Mouse (Mus musculus) brain, adult 2 months (tissue): Measurements from ENCODE around the gene Zfp62.

Experiments used
- DNase-seq: peaks from one replicate; pipeline ENCODE4 v3.0.0; 2011; ENCODE audit warnings: low read depth, low spot score

Gene Zfp62

DNA sequence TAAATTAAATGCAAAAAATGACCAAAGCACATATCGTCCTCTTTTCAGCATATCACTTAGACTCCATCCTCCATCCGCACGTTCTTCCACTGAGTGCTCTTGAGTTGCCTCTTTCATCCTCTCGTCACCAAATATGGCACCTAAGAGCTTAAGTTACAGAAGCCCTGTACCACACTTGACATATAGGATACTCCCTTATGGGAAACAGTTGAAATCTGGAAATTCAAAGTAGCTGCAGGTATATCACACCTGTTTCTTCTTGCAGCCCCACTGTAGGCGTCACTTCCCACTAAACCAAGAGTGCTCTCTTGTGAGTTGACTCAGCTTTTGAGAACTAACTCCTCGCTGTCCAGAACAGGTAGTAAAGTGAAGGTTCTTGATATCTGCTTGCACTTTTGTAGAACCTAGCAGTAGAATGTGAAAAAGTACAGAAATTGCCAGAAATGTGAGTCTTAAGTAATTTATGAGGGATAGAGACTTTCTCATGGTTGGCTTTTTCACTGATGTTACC lies 2.0 kb downstream of the Zfp62 start:
- DNase-seq: no peak

DNA sequence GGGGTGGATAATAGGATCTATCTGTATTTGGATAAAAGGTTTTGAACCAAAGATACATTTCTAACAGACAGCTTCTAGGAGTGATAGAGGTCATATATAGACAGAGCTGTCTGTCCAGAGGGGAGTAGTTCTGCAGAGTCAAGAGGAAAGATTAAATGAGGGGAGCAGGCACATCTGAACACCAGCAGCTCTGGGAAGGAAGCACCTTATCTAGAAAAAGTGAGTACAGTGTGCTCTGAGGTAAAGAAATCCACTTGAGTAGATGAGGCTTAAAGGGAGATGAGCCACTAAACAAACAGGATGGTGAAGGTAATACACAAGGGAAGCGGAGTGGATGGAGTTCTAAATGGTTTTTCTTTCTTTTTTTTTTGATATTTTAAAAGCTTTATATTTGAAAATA lies 4.4 kb downstream of the Zfp62 start:
- no peak for DNase-seq

DNA sequence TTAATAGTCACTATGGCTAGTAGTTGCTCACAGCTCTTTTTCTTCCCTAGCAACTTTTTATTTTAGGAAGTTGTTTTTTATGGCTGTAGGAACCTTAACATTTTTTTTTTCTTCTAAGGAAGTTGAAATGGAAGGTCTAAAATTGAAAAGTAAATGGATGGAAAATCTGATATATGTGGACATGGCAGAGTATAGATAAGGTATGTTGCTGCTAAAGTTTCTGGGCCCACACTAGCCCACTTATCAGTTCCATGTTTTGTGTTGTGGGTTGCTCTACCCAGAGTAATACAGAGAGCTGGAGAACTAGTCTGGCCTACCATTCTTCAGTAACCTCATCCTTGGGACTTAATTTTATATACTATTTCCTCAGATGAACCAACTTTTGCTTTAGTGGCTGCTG lies 9.5 kb downstream of the Zfp62 start:
- no peak for DNase-seq

DNA sequence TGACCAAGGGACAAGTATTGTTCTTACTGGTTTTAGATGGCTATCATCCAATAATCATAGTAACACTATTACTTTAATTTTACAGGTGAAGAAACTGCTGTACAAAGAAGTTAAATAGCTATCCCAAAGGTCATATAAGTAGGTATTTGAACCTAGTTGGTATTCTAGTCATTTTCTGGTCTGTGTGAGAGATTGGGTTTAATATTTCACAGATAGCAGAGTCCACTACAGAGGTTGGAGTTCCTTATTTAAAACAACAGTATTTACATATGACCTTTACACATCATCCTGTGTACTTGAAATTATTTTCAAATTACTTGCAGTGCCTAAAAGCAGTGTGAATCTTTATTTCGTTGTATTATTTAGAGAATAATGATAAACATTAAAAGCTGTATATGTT lies 10.4 kb downstream of the Zfp62 start:
- no peak for DNase-seq

DNA sequence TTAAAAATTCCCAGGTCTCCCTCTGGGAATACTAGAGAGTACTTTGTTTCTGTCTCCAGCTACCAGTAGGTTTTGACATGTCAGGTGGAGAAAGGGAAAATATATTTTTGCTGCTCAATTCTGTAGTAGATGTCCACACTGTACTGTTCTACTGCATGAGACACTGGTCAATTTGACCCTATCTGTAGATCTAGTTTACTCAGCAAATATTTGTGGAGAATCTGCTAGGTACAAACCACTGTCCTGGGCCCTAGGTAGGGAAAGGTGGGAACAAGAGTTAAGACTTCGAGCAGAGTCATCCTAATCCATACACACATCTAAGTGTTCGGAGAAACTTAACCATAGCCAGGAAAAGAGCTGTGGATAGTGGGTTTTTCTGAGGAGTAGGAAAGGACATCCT lies 16.2 kb downstream of the Zfp62 start:
- DNase-seq: no peak

DNA sequence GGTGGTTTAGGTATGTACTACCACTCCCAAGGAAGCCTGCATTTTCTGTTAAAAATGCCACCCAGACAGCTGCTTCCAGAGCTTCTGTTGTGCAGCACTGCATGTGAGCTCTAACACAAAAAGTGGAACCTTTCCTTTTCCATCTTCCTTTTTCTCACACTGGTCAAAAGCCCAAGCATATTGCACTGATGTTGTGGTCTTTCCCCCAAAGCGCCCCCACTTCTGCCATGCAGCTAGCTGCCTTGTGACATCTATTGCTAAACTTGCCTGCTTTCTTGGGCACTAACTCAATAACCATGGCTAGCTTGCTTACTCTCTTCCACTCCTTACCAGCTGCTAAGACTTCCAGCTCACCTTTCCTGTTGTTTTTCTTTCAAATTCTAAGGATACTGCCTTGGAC lies 21.4 kb downstream of the Zfp62 start:
- DNase-seq: no peak

DNA sequence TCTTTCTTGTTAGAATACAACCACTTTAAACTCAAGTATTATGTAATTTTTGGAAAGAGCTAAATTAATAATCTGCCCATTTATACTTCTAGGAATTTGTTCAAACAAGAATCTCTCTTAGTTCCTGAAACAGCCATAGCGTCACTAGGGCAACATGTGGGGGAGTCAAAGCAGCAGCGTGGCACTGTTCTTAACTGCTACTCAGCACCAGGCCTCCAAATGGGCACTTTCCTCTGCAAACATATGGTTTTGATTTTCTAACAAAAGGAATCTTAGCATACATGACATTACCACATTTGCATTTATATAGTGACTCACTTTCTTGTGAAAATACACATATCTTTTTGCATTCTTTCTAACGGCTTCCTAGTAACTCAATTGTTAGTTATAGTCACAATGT lies 29.7 kb downstream of the Zfp62 start:
- peak; percentile 76 for DNase-seq

DNA sequence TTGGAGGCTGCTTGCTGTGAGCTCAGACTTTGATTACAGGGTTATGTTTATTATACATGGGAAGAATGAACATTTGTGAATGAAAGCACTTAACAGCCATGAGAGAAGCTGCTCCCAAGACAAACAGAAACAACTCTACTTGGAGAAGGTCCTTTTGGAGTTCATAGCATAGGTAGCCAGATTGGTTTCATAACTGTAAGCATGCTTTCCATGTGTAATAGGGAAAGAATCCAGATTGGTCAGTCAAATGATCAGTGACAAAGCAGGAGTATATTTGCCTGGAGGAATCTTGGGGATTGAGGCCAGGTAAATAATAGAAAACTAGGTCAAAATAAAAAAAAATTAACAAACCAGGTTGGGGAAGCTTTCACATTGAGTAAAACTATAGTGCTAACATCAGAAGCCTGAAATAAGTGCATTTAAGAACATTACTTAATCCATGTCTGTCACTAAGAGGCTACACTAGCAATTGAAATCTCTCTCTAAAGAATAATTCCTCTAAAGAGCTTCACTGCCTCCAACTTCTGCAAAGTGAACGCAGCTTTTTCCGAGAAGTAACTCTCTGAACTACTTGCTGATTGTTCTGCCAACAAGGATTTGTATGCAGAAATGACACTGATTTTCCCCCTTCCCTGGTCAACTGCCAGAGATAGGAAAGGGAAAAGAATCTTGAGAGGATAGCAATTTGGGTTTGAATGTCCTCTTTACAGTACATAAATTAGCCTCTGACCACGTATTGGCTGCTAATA lies 32.5 kb downstream of the Zfp62 start:
- no peak for DNase-seq

DNA sequence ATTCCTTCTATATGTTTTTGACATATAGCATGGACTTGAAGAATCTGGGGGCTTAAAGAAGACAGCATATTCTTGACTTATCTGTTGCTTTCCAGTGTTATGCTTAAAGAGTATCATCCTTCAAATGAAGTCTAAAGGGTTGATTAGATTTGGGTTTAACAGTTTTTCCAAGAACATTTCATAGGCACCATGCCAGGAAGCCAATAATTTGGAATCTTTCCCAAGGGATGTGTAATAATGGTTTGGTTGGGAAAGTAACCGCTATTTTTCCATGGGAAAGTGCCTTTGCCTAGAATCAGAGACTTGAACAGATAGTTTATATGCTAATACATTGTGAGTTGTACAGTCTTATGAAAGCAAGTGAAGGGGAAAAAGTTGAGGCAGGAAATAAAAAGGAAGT lies 33.8 kb downstream of the Zfp62 start:
- no peak for DNase-seq

DNA sequence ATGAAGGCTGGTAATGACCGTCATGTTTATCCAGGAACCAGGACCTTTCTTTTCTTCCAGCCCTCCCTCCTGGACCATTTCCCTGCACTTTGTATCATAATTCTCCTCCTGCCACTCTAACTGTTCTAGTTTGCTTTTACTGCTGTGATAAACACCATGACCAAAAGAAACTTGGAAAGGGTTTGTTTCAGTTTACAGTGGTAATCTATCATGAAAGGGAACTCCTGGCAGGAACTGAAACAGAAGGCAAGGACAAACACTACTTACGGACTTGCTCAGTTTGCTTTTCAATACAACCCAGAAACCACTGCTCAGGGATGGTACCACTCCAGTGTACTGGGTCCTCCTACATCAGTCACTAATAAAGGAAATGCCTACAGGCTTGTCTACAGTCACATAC lies 34.4 kb downstream of the Zfp62 start:
- DNase-seq: peak; percentile 21

DNA sequence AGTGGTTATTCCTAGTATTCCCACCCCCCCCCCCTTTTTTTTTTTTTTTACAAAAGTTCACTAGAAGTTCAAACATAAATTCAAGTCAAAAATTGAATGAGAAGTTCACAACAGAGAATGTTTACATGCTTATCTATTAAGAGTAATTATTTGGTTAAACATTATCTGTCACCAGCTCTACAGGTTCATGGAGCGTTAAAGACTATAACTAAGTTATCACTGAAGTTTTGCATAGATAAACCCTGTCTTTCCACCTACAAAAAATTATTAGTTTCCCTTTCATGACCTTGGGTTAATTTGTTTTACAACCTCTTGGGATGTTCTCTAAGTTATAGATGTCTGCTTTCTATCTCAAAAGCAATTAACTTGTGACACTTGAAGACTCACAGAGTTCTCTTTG lies 37.2 kb downstream of the Zfp62 start:
- DNase-seq: no peak

DNA sequence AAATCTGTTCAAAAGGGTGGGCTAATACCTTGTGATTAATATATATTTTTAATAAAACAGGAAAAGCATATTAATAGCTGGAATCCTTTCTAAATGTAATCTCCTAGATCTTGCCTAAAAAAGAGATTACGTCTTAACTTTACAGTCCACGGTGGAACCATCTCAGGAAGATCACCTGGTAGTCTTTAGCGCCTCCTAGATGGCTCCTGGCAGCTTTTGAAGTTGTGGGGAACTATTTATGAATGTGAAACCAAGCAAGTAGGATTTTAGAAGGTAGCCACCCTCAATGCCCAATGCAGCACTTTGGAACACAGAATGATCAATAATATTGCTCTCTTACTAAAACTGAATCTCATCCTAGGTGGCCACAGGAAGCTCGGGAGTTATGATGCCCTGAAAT lies 37.8 kb downstream of the Zfp62 start:
- no peak for DNase-seq

DNA sequence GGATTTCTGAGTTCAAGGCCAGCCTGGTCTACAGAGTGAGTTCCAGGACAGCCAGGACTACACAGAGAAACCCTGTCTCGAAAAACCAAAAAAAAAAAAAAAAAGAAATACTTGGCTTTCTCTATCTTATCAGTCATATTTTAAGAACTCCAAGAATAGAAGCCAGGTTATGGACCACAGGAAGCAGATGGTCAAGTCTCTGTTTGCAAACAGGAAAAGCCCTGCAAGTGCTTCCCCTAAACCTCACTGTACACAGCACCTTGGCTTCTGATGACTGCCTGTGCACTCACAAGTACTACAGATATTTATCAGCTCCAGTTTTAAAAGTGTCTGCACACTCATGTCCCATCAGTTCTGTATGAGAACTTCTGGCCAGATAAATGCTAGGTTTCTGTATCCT lies 38.4 kb downstream of the Zfp62 start:
- DNase-seq: no peak

DNA sequence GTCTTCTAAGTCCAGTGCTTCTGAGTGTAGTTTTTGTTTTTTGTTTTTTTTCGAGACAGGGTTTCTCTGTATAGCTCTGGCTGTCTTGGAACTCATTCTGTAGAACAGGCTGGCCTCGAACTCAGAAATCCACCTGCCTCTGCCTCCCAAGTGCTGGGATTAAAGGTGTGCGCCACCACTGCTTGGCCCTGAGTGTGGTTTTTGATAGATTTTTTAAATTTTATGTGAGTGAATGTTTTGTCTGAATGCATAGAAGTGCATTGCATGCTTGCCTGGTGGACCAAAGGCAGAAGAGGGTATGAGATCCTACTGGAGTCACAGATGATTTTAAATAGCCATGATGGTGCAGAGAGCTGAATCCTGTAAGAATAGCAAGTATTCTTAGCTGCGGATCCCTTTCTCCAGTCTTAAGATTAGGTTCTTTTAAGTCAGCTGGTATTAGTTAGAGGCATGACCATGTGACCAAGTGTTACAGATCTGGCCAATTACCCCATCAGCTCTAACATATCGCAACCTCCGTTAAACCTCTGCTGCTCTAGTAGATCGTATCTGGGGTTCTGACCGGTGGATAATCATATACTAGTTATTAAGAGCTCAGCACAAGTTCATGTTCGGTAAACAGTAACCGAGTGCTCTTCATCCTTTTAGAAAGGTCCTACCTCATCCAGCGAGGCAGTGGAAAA lies 40.0 kb downstream of the Zfp62 start:
- peak; percentile 47 for DNase-seq

DNA sequence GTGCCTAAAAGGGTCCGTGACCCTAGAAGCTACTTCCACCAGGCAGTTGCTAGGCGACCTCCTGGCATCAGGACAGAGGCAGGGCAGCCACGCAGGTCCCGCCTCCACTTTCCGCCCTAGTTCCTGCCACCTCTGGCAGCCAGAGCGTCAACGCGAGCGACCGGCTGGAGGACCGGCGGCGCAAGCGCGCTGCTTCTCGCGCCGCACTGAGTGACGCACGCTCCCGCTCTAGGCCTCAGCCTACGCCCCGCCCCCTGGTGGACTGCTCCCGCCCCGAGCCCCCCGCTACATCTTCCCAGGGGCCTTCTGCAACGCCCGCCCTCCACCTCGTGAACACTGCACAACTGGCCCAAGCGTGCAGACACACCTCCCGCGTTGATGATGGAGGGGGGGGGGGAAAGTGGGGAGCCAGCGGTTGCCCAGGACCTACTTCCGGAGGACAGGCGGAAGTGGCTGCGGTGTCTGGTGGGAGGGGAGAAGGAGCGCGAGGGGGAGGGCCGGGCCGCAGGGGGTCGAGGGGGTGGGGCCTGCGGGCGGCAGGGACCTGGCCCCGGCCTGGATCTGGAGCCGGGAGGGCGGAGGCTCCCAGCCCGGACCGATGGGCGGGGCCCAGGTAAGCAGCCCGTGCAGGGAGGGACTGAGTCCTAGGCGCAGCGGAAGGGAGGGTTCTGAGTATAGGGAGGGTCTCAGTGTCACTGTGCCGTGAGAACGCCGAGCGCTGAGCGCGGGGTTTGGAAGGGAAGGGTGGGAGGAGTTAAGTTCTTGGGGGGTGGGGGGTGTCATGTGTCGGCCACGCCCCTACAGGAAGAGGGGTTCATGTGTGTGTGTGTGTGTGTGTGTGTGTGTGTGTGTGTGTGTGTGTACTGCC lies 40.9 kb downstream of the Zfp62 start, which contains the start of gene Mgat1:
Mgat1 (plus strand) TSS at position 465 of the 868 bp plus-strand sequence.
- DNase-seq: peak; percentile 98

DNA sequence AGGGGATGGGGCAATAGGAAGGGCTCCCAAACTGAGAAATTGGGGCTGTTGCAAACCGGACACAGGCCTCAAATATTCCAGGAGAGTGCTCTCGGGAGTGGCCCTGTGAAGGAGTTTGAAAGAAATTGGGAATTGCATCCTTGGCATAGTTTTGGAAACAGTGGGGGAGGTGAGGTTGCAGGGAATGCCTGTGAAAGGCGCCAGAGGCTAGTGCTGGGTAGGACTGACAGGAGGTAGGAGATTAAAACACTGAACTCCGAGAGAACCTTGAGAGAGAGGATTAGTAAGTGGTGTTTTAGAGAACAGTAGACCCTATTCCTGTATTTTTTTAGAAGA lies 41.5 kb downstream of the Zfp62 start:
- no peak for DNase-seq

DNA sequence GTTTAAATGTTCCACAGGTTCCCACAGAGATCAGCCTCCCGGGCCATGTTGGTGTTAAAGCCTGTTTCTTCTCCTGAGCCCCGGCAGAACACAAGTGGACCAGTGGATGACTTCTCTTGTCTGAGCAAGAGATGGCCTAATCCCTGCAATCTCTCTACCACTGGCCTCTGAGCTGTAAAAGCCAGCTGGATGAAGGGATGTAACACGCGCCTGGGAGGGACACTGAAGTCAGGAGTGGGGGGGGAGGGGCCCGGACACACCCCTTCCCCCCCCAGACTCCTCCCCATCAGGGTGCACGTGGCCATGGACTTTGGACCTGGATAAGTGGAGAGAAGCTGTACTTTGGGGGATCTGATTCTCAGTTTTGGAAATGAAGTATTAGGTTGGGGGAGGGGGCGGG lies 42.1 kb downstream of the Zfp62 start:
- DNase-seq: no peak

DNA sequence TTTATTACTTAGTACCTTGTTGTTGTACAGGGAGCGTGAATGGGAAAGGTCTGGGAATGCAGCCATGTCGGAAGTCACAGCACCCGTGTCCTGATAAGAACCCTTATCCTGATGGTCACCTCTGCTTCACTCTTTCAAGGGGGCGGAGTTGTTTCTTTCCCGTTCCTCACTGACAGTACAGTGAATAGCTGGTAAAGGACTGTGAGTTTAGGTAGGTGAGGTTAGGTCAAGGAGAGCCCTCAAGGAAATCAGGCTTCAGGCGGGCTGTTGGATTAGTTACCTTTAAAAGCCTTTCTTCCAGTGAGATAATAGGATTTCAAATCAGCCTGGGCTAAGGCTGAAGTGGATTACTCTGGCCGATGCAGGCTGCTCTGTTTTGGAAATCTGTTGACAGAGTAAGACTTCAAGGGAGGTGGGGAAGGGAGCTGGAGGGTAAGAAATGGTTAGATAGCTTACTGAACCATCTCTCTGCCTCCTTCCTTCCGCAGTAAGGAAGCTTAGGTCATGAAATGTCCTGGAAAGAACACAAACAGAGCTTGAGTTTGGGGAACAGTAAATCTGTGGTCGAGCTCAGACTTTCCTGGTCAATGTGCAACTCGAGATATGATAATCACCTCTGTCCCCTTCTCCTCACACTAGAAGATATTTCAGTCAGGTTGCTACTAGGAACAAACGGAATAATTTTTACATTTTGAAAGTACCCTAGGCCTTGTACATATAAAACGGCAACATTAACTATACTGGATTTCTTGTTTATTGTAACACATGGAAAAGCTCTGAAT lies 42.7 kb downstream of the Zfp62 start:
- DNase-seq: no peak

DNA sequence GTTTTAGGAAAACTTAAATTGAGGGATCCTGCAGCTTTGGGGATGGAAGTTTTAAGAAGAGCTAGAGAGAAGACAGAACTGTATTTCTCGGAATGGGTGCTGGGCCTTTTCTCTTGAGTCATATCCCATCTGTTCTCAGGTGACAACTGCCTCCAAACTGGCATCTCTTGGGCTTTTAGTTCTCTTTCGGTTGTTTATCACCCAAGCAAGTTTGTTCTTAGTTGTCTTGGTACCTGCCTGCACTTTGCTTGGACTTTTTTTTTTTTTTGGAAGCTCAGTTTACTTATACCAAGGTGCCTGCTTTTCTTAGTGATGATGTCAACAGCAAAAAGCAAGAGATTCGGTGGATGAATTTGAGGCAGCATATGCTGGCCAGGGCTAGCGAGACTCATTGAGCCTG lies 43.4 kb downstream of the Zfp62 start:
- no peak for DNase-seq

DNA sequence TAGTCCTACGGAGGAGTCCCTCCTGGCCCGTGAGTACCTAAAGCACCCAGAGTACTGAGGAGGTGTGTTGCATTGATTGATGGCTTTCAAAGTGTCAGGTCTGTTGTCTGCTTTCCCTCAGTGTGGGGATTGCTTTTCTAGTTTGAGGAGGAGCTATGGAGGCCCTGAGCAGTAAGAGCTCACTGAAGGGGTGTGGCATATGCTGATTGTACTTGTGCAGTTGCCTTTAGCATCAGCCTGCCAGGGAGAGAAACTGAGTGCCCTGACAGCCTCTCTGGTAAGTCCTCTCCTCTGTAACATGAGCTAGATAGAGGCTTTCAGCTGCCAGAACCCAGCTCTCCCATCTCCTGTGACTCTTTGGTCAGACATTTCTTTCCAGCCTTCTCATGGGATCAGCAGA lies 44.2 kb downstream of the Zfp62 start:
- no peak for DNase-seq

DNA sequence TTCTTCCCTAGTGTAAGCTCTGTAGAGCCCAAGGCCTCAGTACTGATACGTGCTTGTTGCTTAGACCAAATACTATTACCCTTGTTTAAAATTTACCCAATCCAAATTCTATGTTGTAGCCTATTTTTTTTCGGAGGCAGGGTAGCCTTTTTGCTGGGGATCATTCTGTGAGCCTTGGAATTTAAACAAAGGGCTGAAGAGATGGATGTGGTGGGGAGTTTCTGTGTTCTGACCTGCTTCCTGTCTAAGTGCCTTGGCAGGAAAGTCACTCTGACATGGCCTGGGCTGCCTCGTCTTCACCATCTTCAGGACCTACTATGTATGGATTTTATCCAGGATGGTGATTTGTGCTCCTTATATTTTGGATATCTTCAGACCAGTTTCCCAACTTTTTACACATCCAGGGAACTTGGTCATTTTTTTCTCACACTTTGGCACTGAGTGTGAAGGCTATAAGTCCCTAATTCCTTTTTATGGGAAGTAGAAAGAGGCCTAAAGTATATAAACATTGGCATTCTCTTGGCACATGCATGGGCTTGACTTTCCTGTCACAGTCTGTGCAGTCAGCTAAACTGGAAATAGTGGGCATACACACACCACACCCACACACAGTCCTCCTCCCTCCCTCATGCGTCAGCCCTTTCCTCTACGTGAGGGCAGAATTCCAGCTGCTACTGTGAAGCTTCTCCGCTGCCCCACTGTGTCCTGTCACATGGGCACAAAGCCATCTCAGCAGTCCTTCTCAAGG lies 45.3 kb downstream of the Zfp62 start:
- peak; percentile 69 for DNase-seq
